Mouse (Mus musculus) embryonic facial prominence, embryonic 15.5 days (tissue): ENCODE data around the gene Methig1. TPM values are rescaled to one million over a fixed set of nuclear protein-coding genes. Genes with fewer than 3 reads are reported as not detected.
A peak's percentile ranks its signal among the peaks of the same experiment; 100 is the strongest.

ENCODE experiments used
- ATAC-seq: fragments of 200-750 bp; cut with Nextera tagmentation; 2 replicates; pipeline ENCODE4 v1.8.0; 2017; ENCODE audit warnings: low read depth, moderate TSS enrichment; ENCODE audit not compliant: insufficient number of reproducible peaks, low FRiP score, low TSS enrichment
- H3K27ac ChIP-seq: fragments of 300-500 bp; sonication (generic); replicated peaks from 2 replicates; pipeline ENCODE4 v1.5.1; 2015; ENCODE audit warnings: mild to moderate bottlenecking, inconsistent platforms
- H3K27me3 ChIP-seq: fragments of 300-500 bp; sonication (generic); 2 replicates; pipeline ENCODE4 v1.6.1; 2015; ENCODE audit warnings: inconsistent platforms
- H3K36me3 ChIP-seq: fragments of 300-500 bp; sonication (generic); 2 replicates; pipeline ENCODE4 v1.6.1; 2015; ENCODE audit warnings: mild to moderate bottlenecking, inconsistent platforms
- H3K4me1 ChIP-seq: fragments of 300-500 bp; sonication (generic); 2 replicates; pipeline ENCODE4 v1.6.1; 2015; ENCODE audit warnings: inconsistent platforms
- H3K4me2 ChIP-seq: fragments of 300-500 bp; sonication (generic); replicated peaks from 2 replicates; pipeline ENCODE4 v1.6.1; 2015; ENCODE audit warnings: mild to moderate bottlenecking, inconsistent platforms
- H3K4me3 ChIP-seq: fragments of 300-500 bp; sonication (generic); replicated peaks from 2 replicates; pipeline ENCODE4 v1.5.1; 2015; ENCODE audit warnings: mild to moderate bottlenecking, inconsistent platforms
- H3K9ac ChIP-seq: fragments of 300-500 bp; sonication (generic); 2 replicates; pipeline ENCODE4 v1.6.1; 2015; ENCODE audit warnings: inconsistent platforms
- H3K9me3 ChIP-seq: fragments of 300-500 bp; sonication (generic); replicated peaks from 2 replicates; pipeline ENCODE4 v1.6.1; 2016; ENCODE audit warnings: inconsistent platforms
- WGBS: fragments of 180-500 bp; shearing (Covaris S2); methylation state at CpG from one replicate; pipeline ENCODE4 v1.1.7; 2015; 5-methylcytosine and 5-hydroxymethylcytosine counted together
- polyA plus RNA-seq: library from polyadenylated mRNA; unstranded; fragments of >200 nt; fragmentation: Nextera tagmentation; extraction: Ambion mirVana; gene quantifications from 2 replicates; pipeline ENCODE4 v1.2.1, GENCODE M21; 2015

Methig1 gene
- polyA plus RNA-seq, 1 experiment from 2014 or later, result not detected

- Histone ChIP-seq H3K27ac (no peak overlapping the region), H3K9ac (no peak overlapping the region), H3K4me2 (no peak overlapping the region), H3K4me1 (no peaks in the 10 kb centered on the region), H3K9me3 (no peaks in the 10 kb centered on the region), H3K27me3 (no peaks in the 10 kb centered on the region), H3K4me3 (no peak overlapping the region), H3K36me3 (peaks cover 88% of the 10 kb centered on the region)
- 90% methylated on average over 14 of the region's 14 CpGs for WGBS
- no peak for ATAC-seq
Observed at GRCm38 (mm10) chr15:100402347-100402746, 49.4 kb downstream of the Methig1 start.

- no peak for ATAC-seq
- no peaks in the 10 kb centered on the region for H3K9me3 ChIP-seq
- H3K27me3 ChIP-seq, result no peaks in the 10 kb centered on the region
- no peak overlapping the region for H3K4me3 ChIP-seq
- no peak overlapping the region for H3K4me2 ChIP-seq
- H3K9ac ChIP-seq, result no peak overlapping the region
- no peaks in the 10 kb centered on the region for H3K4me1 ChIP-seq
- WGBS, result 84% methylated on average over 4 of the region's 4 CpGs
- peaks cover 86% of the 10 kb centered on the region for H3K36me3 ChIP-seq
- H3K27ac ChIP-seq, result no peak overlapping the region
Observed at GRCm38 (mm10) chr15:100402798-100403197, 49.8 kb downstream of the Methig1 start.

- H3K9me3 ChIP-seq, result no peaks in the 10 kb centered on the region
- no peaks in the 10 kb centered on the region for H3K27me3 ChIP-seq
- ATAC-seq, result no peak
- no peak overlapping the region for H3K27ac ChIP-seq
- peaks cover 86% of the 10 kb centered on the region for H3K36me3 ChIP-seq
- H3K4me3 ChIP-seq, result no peak overlapping the region
- 92% methylated on average over 16 of the region's 16 CpGs for WGBS
- no peak overlapping the region for H3K9ac ChIP-seq
- no peak overlapping the region for H3K4me2 ChIP-seq
- no peaks in the 10 kb centered on the region for H3K4me1 ChIP-seq
Observed at GRCm38 (mm10) chr15:100403318-100404000, 50.5 kb downstream of the Methig1 start.

- 86% methylated on average over 5 of the region's 5 CpGs for WGBS
- no peak for ATAC-seq
- Histone ChIP-seq H3K4me1 (0 out of 2 replicates have a peak, but pooled peaks cover under 1% of the 10 kb centered on the region), H3K9ac (no peak overlapping the region), H3K9me3 (no peaks in the 10 kb centered on the region), H3K27me3 (no peaks in the 10 kb centered on the region), H3K4me2 (no peak overlapping the region), H3K4me3 (no peak overlapping the region), H3K36me3 (peaks cover 72% of the 10 kb centered on the region), H3K27ac (no peak overlapping the region)
Observed at GRCm38 (mm10) chr15:100406088-100406487, 53.1 kb downstream of the Methig1 start.

- Histone ChIP-seq H3K4me2 (no peak overlapping the region; the same call in 1 of the 2 replicates), H3K27ac (no peak overlapping the region), H3K4me1 (peaks cover 4% of the 10 kb centered on the region; the same call in 1 of the 2 replicates), H3K9me3 (no peaks in the 10 kb centered on the region), H3K4me3 (no peak overlapping the region), H3K36me3 (peaks cover 39% of the 10 kb centered on the region), H3K27me3 (no peaks in the 10 kb centered on the region), H3K9ac (no peak overlapping the region)
- no peak for ATAC-seq
- 61% methylated on average over 14 of the region's 14 CpGs for WGBS
Observed at GRCm38 (mm10) chr15:100410918-100411672, 58.1 kb downstream of the Methig1 start.

- Histone ChIP-seq H3K9me3 (no peaks in the 10 kb centered on the region), H3K27me3 (no peaks in the 10 kb centered on the region), H3K4me3 (no peak overlapping the region), H3K4me2 (no peak overlapping the region; the same call in 1 of the 2 replicates), H3K9ac (no peak overlapping the region), H3K36me3 (peaks cover 38% of the 10 kb centered on the region), H3K4me1 (peaks cover 11% of the 10 kb centered on the region; the same call in 1 of the 2 replicates), H3K27ac (no peak overlapping the region)
- WGBS, result 89% methylated on average over 5 of the region's 5 CpGs
- no peak for ATAC-seq
Observed at GRCm38 (mm10) chr15:100411731-100412130, 58.8 kb downstream of the Methig1 start.

GRCm38 (mm10) chr15:100413306-100413705 is 60.4 kb downstream of the Methig1 start:
- peaks cover 20% of the 10 kb centered on the region; the same call in 1 of the 2 replicates for H3K4me1 ChIP-seq
- H3K4me2 ChIP-seq, result no peak overlapping the region
- H3K27me3 ChIP-seq, result no peaks in the 10 kb centered on the region
- no peak overlapping the region for H3K9ac ChIP-seq
- WGBS, result 72% methylated on average over 4 of the region's 5 CpGs
- no peak for ATAC-seq
- no peak overlapping the region for H3K27ac ChIP-seq
- H3K4me3 ChIP-seq, result no peak overlapping the region
- H3K36me3 ChIP-seq, result peaks cover 24% of the 10 kb centered on the region
- H3K9me3 ChIP-seq, result no peaks in the 10 kb centered on the region

GRCm38 (mm10) chr15:100414011-100414410 is 61.1 kb downstream of the Methig1 start:
- Histone ChIP-seq H3K27me3 (no peaks in the 10 kb centered on the region), H3K9me3 (no peaks in the 10 kb centered on the region), H3K4me2 (no peak overlapping the region), H3K4me3 (no peak overlapping the region), H3K4me1 (peaks cover 21% of the 10 kb centered on the region; the same call in 1 of the 2 replicates), H3K36me3 (peaks cover 18% of the 10 kb centered on the region), H3K27ac (no peak overlapping the region), H3K9ac (no peak overlapping the region)
- ATAC-seq, result no peak
- 61% methylated on average over 4 of the region's 4 CpGs for WGBS

GRCm38 (mm10) chr15:100414942-100415341 is 62.0 kb downstream of the Methig1 start:
- no peak overlapping the region for H3K9ac ChIP-seq
- ATAC-seq, result no peak
- 93% methylated on average over 13 of the region's 13 CpGs for WGBS
- no peak overlapping the region for H3K27ac ChIP-seq
- peaks cover 12% of the 10 kb centered on the region; the same call in 1 of the 2 replicates for H3K36me3 ChIP-seq
- no peak overlapping the region for H3K4me2 ChIP-seq
- peaks cover 26% of the 10 kb centered on the region; the same call in 1 of the 2 replicates for H3K4me1 ChIP-seq
- no peaks in the 10 kb centered on the region for H3K27me3 ChIP-seq
- no peak overlapping the region for H3K4me3 ChIP-seq
- H3K9me3 ChIP-seq, result no peaks in the 10 kb centered on the region

GRCm38 (mm10) chr15:100415684-100416083 is 62.7 kb downstream of the Methig1 start:
- Histone ChIP-seq H3K9ac (no peak overlapping the region), H3K27me3 (no peaks in the 10 kb centered on the region), H3K36me3 (peaks cover 12% of the 10 kb centered on the region; the same call in 1 of the 2 replicates), H3K9me3 (no peaks in the 10 kb centered on the region), H3K27ac (no peak overlapping the region), H3K4me1 (peaks cover 30% of the 10 kb centered on the region; the same call in 1 of the 2 replicates), H3K4me2 (no peak overlapping the region), H3K4me3 (no peak overlapping the region)
- ATAC-seq, result no peak
- 85% methylated on average over 8 of the region's 8 CpGs for WGBS

- WGBS, result 66% methylated on average over 9 of the region's 9 CpGs
- Histone ChIP-seq H3K36me3 (no peaks in the 10 kb centered on the region), H3K9ac (no peak overlapping the region), H3K4me1 (peaks cover 37% of the 10 kb centered on the region), H3K4me2 (no peak overlapping the region), H3K4me3 (no peak overlapping the region), H3K27ac (0 out of 2 replicates have a peak overlapping the region, but pooled peaks have one; percentile 1), H3K27me3 (no peaks in the 10 kb centered on the region), H3K9me3 (no peaks in the 10 kb centered on the region)
- ATAC-seq, result no peak
Observed at GRCm38 (mm10) chr15:100417854-100418450, 65.0 kb downstream of the Methig1 start.
